Mouse (Mus musculus): Measurements from ENCODE around the gene Itsn2.
"Not testable (repeated sequence)": the region's sequence is repeated elsewhere in the genome, so short reads cannot be mapped to it uniquely, and the experiment has no call there.

Gene Itsn2

GRCm38 (mm10) chr12:4592541-4593165 lies at the start of gene Itsn2, which contains the start of gene Gm3625:
Itsn2 (plus strand) TSS chr12:4592638.
Gm3625 (minus strand) TSS chr12:4592927.
- peak; percentile 74 for DNase-seq (ENCODE audit: low spot score)

GRCm38 (mm10) chr12:4544400-4544919 lies 48.0 kb upstream of the Itsn2 start:
- DNase-seq (ENCODE audit: low spot score), result no peak

DNA sequence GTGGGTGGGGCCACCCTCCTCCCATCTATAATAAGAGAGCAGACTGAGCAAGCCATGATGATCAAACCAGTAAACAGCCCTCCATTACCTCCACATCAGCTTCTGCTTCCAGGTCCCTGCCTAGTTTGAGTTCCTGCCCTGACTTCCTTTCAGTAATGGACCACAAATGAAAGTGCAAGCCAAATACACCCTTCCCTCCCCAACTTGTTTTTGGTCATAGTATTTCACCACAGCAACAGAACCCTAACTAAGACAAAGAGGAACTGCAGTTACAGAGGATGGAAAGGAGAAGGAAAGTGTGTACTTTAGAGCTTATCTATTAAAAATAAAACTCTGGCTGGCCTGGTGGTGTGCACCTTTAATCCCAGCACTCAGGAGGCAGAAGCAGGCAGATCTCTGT lies 47.0 kb upstream of the Itsn2 start:
- DNase-seq (ENCODE audit: low spot score), result no peak

DNA sequence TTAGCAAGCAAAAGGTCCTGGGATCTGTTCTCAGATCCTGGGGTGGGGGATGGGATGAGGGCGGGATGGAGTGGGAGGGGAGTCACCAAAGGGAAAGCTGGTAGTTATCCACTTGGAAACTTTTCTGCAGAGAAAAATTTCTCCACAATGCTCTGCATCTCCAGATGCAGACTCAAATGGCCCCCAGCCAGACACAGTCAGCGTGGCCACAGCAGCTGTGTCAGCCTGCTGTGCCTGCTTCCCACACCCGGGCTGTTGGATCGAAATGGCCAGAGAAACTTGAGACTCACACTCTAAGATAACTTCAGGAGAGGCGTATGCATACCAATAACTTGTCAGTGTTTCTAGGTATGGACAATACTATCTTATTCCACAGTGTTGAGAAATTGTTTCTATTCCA lies 45.9 kb upstream of the Itsn2 start:
- DNase-seq (ENCODE audit: low spot score), result no peak

DNA sequence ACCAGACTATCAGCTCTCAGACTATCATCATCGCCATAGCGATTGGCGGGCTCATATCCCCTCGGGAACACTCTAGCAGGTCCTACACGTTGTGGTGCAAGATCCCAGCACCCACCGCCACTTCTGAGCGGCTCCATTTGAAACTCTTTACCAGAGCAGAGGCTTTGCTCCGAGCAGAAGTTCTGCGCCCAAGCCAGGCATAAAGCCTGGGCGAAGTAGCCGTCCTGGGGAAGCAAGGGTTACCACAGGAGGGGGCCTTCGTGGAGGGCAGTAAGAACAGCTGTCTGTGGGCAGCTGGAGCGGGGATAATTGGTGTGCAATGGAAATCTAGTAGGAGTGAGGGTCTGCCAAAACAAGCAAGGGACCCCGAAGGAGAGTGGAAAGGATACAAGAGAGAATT lies 44.9 kb upstream of the Itsn2 start:
- no peak for DNase-seq (ENCODE audit: low spot score)

GRCm38 (mm10) chr12:4548053-4549013 lies 44.1 kb upstream of the Itsn2 start:
- DNase-seq (ENCODE audit: low spot score), result peak; percentile 60

DNA sequence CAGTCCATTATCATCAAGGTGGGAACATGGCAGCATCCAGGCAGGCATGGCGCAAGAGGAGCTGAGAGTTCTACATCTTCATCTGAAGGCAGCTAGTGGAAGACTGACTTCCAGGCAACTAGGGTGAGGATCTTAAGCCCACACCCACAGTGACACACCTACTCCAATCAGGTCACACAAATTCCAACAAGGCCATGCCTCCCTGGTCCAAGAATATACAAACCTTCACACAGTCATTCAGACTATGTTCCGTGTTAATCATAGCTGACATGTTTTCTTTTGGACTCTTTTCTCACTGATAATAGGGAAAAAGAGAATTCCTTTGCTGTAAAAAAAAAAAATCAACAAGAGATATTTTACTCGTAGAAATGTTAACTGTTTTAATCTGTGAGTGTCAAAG lies 38.7 kb upstream of the Itsn2 start:
- not testable (repeated sequence) for DNase-seq (ENCODE audit: low spot score)

GRCm38 (mm10) chr12:4555451-4555850 lies 37.0 kb upstream of the Itsn2 start:
- no peak for DNase-seq (ENCODE audit: low spot score)

GRCm38 (mm10) chr12:4556891-4557290 lies 35.5 kb upstream of the Itsn2 start:
- no peak for DNase-seq (ENCODE audit: low spot score)

DNA sequence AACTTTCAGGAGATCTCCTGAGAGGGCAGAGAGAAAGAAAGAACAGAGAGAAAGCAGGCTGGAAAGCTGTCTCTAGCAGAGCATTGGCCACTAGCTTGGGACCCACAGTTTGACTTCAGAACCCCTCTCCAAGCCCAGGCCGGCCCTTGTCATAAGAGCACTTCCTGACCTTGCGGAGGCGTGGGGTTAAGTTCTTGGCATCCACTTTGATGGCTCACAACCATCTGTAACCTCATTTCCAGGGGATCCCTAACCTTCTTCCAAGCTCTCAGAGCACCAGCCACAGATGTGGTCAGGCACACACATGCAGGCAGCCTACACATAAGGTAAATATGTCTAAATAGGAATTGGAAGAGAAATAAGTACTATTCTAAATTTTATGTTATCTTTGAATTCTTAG lies 35.0 kb upstream of the Itsn2 start:
- no peak for DNase-seq (ENCODE audit: low spot score)

- DNase-seq (ENCODE audit: low spot score), result no peak
Measured at GRCm38 (mm10) chr12:4558013-4558412, 34.4 kb upstream of the Itsn2 start.

- DNase-seq (ENCODE audit: low spot score), result peak; percentile 11
Measured at GRCm38 (mm10) chr12:4558475-4559279, 33.8 kb upstream of the Itsn2 start.

DNA sequence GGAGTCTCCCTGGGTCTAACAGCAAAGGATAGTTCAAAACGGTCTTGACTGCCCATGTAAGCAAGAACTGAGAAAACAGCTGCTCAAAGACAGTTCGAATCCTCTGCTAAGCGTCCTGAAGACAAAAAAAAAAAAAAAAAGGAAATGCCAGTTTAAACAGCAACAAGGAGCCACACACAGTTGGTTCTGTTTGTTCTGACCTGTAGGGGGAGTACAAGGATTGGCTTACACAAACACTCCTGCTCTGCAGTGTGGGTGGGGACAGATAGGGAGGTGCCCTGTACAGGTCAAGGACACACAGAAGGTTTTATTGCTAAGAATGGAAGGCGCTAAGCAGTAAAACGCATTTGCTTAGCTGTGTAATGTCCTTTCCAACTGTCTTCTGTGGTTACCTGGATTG lies 20.6 kb upstream of the Itsn2 start:
- DNase-seq (ENCODE audit: low spot score), result no peak

- DNase-seq (ENCODE audit: low spot score), result no peak
Measured at GRCm38 (mm10) chr12:4574065-4574464, 18.4 kb upstream of the Itsn2 start.

GRCm38 (mm10) chr12:4582326-4582725 lies 10.1 kb upstream of the Itsn2 start:
- no peak for DNase-seq (ENCODE audit: low spot score)

DNA sequence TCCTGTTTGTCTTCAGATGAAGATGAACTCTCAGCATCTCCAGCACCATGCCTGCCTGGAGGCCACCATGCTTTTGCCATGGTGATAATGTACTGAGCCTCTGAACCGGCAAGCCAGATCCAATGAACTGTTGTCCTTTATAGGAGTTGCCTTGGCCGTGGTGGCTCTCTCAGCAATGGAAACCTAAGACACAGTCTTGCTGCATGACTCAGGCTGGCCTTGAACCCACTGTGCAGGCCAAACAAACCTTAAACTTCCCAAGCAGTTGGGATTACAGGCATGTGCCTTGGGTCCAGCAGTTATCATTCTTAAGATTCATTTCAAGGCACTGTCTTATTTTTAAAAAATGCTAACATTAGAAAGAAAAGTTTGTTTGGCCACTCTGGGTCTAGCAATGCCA lies 4.6 kb upstream of the Itsn2 start:
- DNase-seq (ENCODE audit: low spot score), result no peak

- DNase-seq (ENCODE audit: low spot score), result peak; percentile 61
Measured at GRCm38 (mm10) chr12:4588603-4589002, 3.8 kb upstream of the Itsn2 start.

GRCm38 (mm10) chr12:4592025-4592424 lies 413 bp upstream of the Itsn2 start:
- DNase-seq (ENCODE audit: low spot score), result no peak

DNA sequence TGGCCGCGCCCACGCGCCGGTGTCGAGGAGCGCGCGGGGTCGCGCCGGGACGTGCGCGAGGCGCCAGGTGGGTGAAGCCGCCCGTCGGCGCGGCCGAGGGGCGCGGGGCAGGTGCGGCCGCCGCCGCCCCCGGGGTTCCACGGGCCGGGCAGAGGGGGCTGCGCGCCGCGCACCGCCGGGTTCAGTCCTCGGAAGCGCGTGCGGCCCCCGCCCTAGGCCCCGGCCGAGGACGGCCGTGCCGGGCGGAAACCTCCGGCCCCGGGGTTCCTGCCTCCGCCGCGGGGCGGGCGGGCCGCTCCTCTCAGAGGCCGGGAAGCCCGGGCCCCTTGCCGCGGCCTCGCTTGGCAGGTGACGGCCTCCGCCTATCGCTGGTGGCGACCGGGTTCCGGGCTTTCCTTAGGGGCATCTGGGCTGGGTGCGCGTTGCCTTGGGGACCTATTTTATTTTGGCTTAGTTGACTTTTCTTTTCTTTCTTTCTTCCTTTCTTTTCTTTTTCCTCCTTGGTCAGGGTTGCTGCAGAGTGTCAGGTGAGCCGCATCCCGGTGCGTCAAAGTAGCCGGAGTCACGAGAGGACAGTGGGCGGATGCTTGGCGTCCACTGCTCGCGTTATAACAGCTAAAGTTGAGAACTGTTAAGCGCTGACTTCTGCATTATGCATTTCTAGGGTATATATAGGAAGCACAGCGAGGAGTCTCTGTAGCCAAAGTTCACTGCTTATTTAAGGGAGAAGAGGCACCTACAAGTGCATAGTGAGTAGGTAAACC lies 910 bp downstream of the Itsn2 start:
- peak; percentile 48 for DNase-seq (ENCODE audit: low spot score)

DNA sequence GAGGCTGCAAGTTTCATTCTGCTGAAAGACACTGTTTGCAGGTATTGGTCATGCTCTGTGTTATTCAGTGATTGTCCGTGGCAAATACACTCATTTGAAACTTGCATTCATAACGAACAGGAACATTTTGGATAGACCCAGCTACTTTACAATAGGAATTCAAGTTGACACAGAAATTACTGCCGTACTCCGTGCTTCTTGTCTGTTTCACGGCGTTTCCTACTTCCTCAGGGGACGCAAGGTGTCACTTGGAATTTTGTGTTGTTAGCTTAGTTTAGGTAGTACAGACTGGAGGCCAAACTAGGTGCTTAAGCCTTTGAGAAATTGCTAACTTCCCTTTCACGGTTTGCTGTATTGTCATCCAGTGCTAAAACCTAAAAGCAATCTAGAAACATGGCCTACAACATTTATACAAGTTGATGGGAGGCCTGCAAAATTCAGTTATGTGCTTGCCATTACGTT lies 1.5 kb downstream of the Itsn2 start:
- DNase-seq (ENCODE audit: low spot score), result no peak

DNA sequence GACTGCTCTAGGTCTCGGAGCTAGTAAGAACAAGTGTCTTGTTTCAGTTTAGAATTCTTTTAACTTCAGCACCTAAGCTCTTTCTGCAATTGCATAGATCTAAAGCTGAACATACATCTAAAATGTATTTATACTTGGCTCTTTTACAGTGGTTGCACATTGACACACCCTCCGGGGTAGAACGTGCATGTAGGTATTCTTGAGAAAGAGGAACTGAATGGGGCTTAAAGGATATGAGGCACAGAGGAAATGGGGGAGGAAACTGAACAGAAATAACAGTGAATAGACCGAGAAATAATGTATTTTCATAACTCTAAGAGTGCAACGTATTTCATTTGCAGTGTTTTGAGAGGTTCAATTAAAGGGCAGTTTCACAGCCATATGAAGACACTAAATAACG lies 2.6 kb downstream of the Itsn2 start:
- no peak for DNase-seq (ENCODE audit: low spot score)
